ENCODE assay signal across 7 mouse cellular contexts in the genomic region with DNA sequence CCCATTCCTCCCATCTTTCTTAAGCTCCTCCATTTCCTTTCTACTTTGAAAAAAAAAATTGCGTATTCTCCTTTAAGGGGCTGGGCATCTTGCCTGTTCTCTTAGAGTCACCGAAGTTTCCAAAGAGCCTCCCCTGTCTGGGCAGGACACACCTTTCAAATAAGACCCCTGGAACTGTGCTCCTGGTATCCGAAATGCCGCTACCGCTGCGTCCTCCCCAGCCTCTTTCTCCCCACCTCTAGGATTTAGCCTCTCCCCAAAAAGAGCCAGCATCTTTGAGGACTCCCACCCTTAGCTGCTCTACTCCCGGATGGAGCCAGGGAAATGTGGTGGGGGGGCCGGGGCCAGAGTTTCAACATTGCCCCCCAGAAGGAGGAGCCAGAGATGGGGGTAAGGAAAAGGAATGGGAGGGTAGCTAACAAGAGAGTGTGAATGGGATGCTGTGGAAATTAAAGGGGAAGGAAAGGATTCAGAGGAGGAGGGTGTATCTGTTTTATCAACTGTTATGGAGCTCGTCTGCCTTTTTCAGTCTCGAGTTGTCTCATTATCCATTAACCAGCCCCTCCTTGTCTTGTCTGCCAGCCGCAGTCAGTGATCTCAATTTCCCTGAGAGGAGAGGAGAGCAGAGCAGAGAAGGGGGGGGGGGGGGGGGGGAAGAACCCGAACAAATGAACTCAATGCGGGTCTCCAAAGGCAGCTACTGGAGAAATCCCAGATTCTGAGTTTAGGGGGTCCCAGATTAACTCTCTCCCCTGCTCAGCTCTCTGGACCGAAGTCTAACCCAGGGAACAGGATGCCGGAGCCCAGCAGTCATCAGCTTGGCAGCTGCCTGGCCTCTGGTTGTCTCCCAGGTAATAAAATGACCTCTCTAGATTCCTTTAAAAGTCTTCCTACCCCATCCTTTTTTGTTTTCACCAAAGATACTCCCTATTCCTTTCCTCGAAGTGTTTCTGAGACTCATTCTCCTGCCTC. TPM values are rescaled to one million over a fixed set of nuclear protein-coding genes. Genes with fewer than 3 reads are reported as not detected.
DNase-seq lines count a peak whose midpoint lies in the region; ATAC-seq lines count a peak whose summit lies in the region.

Gene Mtmr11, plus strand, starts transcription at position 136 of the 972 bp plus-strand sequence.

- H3K4me3 ChIP-seq in embryonic facial prominence, embryonic 14.5 days (ENCODE audit: low read depth, low read length): peak within 1 kb of the TSS; percentile 46
- peak within 1 kb of the TSS; percentile 27 for H3K4me3 ChIP-seq in hindbrain, embryonic 11.5 days (ENCODE audit: low read depth, low read length)
- H3K4me3 ChIP-seq in limb, embryonic 12.5 days (replicated peaks): peak within 1 kb of the TSS; percentile 55
- H3K4me3 ChIP-seq in neural tube, embryonic 15.5 days (replicated peaks): peak within 1 kb of the TSS; percentile 49

- no peaks in the 10 kb centered on the region for H3K27me3 ChIP-seq in embryonic facial prominence, embryonic 14.5 days (replicated peaks; ENCODE audit: control insufficient read depth, insufficient read depth, low read length)
- H3K27me3 ChIP-seq in hindbrain, embryonic 11.5 days (ENCODE audit: control insufficient read depth, insufficient read depth, low read length): peaks cover 3% of the 10 kb centered on the region; the same call in 1 of the 2 replicates
- no peaks in the 10 kb centered on the region for H3K27me3 ChIP-seq in limb, embryonic 12.5 days
- no peaks in the 10 kb centered on the region for H3K27me3 ChIP-seq in neural tube, embryonic 15.5 days (replicated peaks)

- peak; percentile 50; the same call in 1 of the 2 replicates for ATAC-seq in embryonic facial prominence, embryonic 14.5 days (ENCODE audit: low read depth)
- no peak for ATAC-seq in hindbrain, embryonic 11.5 days (ENCODE audit: low FRiP score)
- no peak for ATAC-seq in limb, embryonic 12.5 days (ENCODE audit: insufficient number of reproducible peaks, insufficient read depth, low FRiP score, low TSS enrichment, low read depth)
- peak; percentile 62 for ATAC-seq in neural tube, embryonic 15.5 days (ENCODE audit: low FRiP score)

- peaks cover 11% of the 10 kb centered on the region for H3K4me1 ChIP-seq in embryonic facial prominence, embryonic 14.5 days (ENCODE audit: control insufficient read depth, insufficient read depth, low read length)
- peaks cover 8% of the 10 kb centered on the region; the same call in 1 of the 2 replicates for H3K4me1 ChIP-seq in hindbrain, embryonic 11.5 days (replicated peaks; ENCODE audit: control insufficient read depth, insufficient read depth, low read length)
- peaks cover 34% of the 10 kb centered on the region for H3K4me1 ChIP-seq in limb, embryonic 12.5 days (replicated peaks)
- H3K4me1 ChIP-seq in neural tube, embryonic 15.5 days: peaks cover 32% of the 10 kb centered on the region

- H3K9me3 ChIP-seq in embryonic facial prominence, embryonic 14.5 days (ENCODE audit: control insufficient read depth, low read length): no peaks in the 10 kb centered on the region
- no peaks in the 10 kb centered on the region for H3K9me3 ChIP-seq in hindbrain, embryonic 11.5 days (ENCODE audit: control insufficient read depth, low read length)
- no peaks in the 10 kb centered on the region for H3K9me3 ChIP-seq in limb, embryonic 12.5 days
- no peaks in the 10 kb centered on the region for H3K9me3 ChIP-seq in neural tube, embryonic 15.5 days (replicated peaks)

- H3K27ac ChIP-seq in embryonic facial prominence, embryonic 14.5 days (replicated peaks; ENCODE audit: low read depth, low read length): peak within 1 kb of the TSS; percentile 81
- no peak within 1 kb of the TSS for H3K27ac ChIP-seq in hindbrain, embryonic 11.5 days (ENCODE audit: low read depth, low read length)
- peak within 1 kb of the TSS; percentile 90 for H3K27ac ChIP-seq in limb, embryonic 12.5 days
- peak within 1 kb of the TSS; percentile 78 for H3K27ac ChIP-seq in neural tube, embryonic 15.5 days (replicated peaks)

- DNase-seq in CD4-positive, CD25-positive, alpha-beta regulatory T cell, adult 2 months (ENCODE audit: low read depth, low spot score): peak; percentile 15
- DNase-seq in MN1 (ENCODE audit: low spot score): peak; percentile 51
- peak; percentile 84 for DNase-seq in embryonic facial prominence, embryonic 14.5 days (ENCODE audit: low spot score)
- peak; percentile 31 for DNase-seq in hindbrain, embryonic 11.5 days (ENCODE audit: low spot score)
- no peak for DNase-seq in spleen, postnatal 4 days (ENCODE audit: low spot score in 2 of 2)

- 0 out of 2 replicates have a peak, but pooled peaks cover 4% of the 10 kb centered on the region for H3K36me3 ChIP-seq in embryonic facial prominence, embryonic 14.5 days (ENCODE audit: control insufficient read depth, insufficient read depth, low read length)
- no peaks in the 10 kb centered on the region for H3K36me3 ChIP-seq in hindbrain, embryonic 11.5 days (ENCODE audit: control insufficient read depth, insufficient read depth, low read length)
- peaks cover 5% of the 10 kb centered on the region; the same call in 1 of the 2 replicates for H3K36me3 ChIP-seq in limb, embryonic 12.5 days
- H3K36me3 ChIP-seq in neural tube, embryonic 15.5 days: no peaks in the 10 kb centered on the region

- peak within 1 kb of the TSS; percentile 74 for H3K4me2 ChIP-seq in embryonic facial prominence, embryonic 14.5 days (ENCODE audit: low read depth, low read length)
- peak within 1 kb of the TSS; percentile 55 for H3K4me2 ChIP-seq in hindbrain, embryonic 11.5 days (replicated peaks; ENCODE audit: low read depth, low read length)
- peak within 1 kb of the TSS; percentile 83 for H3K4me2 ChIP-seq in limb, embryonic 12.5 days
- H3K4me2 ChIP-seq in neural tube, embryonic 15.5 days: peak within 1 kb of the TSS; percentile 97

- 5% methylated on average over 16 of the region's 16 CpGs for WGBS in embryonic facial prominence, embryonic 14.5 days
- 9% methylated on average over 16 of the region's 16 CpGs for WGBS in hindbrain, embryonic 11.5 days
- 6% methylated on average over 16 of the region's 16 CpGs for WGBS in limb, embryonic 12.5 days
- 2% methylated on average over 16 of the region's 16 CpGs for WGBS in neural tube, embryonic 15.5 days

- H3K9ac ChIP-seq in embryonic facial prominence, embryonic 14.5 days (ENCODE audit: low read depth, low read length): peak within 1 kb of the TSS; percentile 60
- H3K9ac ChIP-seq in hindbrain, embryonic 11.5 days (ENCODE audit: low read depth, low read length): peak within 1 kb of the TSS; percentile 44
- H3K9ac ChIP-seq in limb, embryonic 12.5 days (replicated peaks): peak within 1 kb of the TSS; percentile 72
- peak within 1 kb of the TSS; percentile 61 for H3K9ac ChIP-seq in neural tube, embryonic 15.5 days (replicated peaks)

RNA-seq across cellular contexts. Expression of gene Mtmr11, which starts in this region (rescaled TPM):
- 19.7 and 24.6 TPM in 2 replicates for polyA plus RNA-seq in embryonic facial prominence, embryonic 14.5 days (2014; fragmentation: Nextera tagmentation; extraction: Ambion mirVana)
- polyA plus RNA-seq in hindbrain, embryonic 11.5 days (2014; fragmentation: Nextera tagmentation; extraction: Ambion mirVana): 14.1 and 16.0 TPM in 2 replicates
- polyA plus RNA-seq in limb, embryonic 12.5 days (2016; fragmentation: Nextera tagmentation; extraction: Ambion mirVana): 31.3 and 34.0 TPM in 2 replicates
- polyA plus RNA-seq in neural tube, embryonic 15.5 days (2015; fragmentation: Nextera tagmentation; extraction: Ambion mirVana): 12.6 and 13.3 TPM in 2 replicates

Comparison
In these comparisons a context has a peak if more than half of its experiments do, and no peak if none do; other contexts are left out.
1. DNase-seq: peak in CD4-positive, CD25-positive, alpha-beta regulatory T cell, adult 2 months (single experiment), MN1 (single experiment), embryonic facial prominence, embryonic 14.5 days (single experiment) and hindbrain, embryonic 11.5 days (single experiment); none in spleen, postnatal 4 days (0 of 2).
2. ATAC-seq: peak in embryonic facial prominence, embryonic 14.5 days (single experiment) and neural tube, embryonic 15.5 days (single experiment); none in hindbrain, embryonic 11.5 days (single experiment) and limb, embryonic 12.5 days (single experiment).
3. Peak in every context shown above with its lines, with median percentiles within 50 percentile points of each other: H3K4me2 ChIP-seq, H3K4me3 ChIP-seq and H3K9ac ChIP-seq.